Mouse (Mus musculus) c-Kit-positive CD71-positive TER-119-positive erythroid progenitor cells, embryonic 14.5 days (primary cell): ENCODE data around the gene Grk3.

Source experiments
- DNase-seq: peaks from one replicate; pipeline ENCODE4 v3.0.0-alpha.2; 2013; ENCODE audit warnings: low spot score

Gene Grk3

DNA sequence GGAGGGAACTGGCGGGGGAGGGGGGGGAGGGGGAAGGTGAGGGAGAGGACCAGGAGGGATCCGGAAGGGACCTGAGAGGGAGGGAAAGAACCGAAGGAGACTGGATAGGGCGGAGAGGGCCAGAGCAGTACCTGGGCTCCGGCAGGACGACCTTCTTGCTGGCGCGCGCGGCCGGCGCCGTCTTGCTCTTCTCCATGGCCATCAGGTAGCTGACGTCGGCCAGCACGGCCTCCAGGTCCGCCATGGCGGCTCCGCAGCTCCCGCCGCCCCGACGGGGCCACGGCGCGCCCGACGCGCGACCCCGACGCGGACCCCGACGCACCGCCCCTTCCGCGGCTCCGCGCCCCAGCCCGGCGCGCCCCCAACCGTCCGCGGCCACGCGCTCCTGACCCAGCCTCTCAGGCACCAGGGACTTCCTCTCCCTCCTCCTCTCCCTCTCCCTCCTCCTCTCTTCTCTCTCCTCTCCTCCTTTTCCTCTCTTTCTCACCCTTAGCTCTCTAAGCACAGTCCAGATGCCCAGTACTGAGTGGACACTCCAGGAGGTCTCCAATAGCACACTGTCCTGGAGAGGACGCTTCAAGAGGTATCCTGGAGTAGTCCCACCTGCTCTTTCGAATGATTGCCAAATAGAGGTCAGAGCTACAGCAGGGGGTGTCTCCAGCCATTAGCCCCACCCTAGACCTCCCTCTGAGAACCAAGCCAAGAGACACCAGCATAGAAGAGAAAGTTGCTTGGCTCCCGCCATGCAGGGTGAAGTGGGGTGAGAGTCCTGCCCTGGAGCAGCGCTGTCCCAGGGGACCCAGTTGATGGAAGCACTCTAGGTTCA is at the start of gene Grk3:
TSS of gene Grk3 (minus strand) at position 556 of the 826 bp plus-strand sequence.
- no peak for DNase-seq

DNA sequence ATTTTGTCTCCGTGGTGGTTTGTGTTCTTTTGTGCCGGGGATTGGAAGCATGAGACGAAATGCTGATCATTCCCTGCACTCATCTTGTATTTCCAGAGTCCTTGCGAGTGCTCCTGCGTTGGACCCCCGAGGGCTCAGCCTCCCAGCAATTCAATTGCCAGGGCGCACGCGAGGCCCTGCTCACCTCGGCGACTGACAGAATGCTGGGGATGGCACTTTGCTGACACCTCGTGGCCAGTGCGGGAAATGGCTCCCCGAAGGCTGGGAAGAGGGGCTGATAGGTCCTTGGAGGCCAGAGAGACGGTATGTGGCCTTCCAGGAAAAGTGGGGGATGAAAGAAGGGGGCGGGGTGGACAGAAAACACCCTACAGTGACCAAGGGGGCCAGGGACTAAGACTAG is 38.7 kb upstream of the Grk3 start:
- DNase-seq: peak; percentile 22

DNA sequence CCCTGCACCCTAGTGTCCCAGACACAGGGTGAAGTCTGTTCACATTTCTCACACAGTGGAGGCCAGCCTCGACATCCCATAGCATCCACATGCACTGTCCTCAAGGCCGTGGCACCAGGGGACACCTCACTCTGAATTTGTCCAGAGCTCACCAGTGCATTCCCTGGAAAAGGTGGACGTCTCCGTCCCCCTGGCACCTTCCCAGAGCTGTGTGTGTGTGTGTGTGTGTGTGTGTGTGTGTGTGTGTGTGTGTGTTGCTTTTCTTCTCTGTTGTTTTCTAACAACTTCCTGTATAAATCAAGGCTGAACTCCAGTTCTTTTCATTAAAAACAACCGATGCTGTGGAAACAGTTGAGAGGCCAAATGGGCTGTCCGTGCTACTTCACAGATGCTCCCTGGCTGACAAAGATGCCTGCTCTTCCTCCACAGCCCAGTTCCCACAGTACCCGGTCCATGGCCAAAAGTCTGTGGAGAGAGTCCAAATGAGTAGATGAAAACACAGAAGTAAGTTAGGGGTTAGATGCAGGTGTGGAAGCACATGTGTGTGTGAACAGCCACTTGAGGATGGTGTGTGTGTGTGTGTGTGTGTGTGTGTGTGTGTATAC is 35.1 kb upstream of the Grk3 start:
- no peak for DNase-seq

DNA sequence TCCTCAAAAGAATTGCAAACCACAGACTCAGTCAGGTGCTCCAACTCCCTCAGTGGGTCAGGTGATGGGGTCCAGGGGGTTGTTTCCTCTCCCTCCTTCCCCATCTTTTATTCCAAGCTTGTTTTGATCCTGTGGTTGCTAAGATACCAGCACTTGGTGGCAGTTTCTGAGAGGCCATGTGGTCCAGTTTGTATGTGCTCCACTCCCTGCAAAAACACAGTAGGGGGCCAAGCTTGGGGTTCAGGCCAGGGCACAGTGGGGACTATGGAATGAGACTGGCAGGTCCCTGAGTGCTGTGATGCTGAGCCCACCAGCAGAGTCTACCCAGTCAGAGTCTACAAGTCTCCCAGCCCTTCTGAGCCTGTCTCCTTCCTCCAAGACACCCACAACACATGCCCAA is 34.3 kb upstream of the Grk3 start:
- no peak for DNase-seq

DNA sequence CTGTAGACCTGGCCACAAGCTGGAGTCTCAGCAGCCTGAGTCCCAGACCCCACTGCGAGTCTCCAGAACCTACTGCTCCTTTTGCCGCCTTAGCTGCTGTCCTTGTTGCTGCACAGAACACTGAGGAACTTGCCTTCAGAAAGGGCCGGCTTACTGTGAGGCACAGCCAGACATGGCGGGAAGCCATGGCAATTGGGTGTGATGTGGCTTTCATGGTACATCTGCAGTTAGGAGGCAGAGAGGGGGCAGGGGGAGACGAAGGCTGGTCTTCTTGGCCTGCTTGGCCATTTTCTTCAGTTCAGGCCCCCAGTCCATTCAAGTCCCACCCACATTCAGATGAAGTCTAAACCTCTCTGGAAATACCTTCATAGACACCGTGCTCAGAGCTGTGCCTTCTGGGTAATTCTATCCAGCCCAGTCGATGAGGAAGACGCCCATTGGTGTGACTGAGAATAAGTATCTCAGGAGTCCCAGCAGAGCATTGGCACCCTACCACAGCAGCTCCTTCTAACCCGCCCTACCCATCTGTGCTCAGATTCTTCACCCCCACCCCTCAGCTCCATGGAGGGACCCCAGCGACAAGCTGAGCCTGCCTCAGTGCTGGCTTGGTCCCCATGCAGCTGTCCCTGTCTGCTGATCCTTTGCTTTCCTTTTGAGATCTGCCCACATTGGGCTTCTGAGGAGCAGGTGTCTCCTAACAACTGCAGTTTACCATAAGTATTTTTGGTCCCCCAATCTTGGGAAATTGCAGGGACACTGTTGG is 30.1 kb upstream of the Grk3 start:
- DNase-seq: no peak

DNA sequence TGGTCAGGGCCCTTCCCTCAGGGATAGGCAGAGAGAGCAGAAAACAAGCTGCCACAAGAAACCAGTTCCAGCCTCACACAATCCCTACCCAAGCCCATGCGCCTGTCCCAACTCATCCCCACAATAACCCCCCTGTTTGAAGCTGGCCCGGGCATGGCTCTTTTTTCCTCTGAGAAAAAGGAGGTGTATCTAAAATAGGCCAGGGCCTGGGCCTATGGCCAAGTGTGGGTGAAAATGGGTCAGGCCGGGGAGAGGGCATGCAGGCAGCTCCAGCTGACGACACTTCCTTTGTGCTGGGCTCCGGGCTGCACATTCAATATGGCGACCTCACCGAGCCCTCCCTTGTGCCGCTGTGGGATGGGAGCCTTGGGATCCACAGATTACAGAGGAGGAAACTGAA is 27.9 kb upstream of the Grk3 start:
- DNase-seq: no peak

DNA sequence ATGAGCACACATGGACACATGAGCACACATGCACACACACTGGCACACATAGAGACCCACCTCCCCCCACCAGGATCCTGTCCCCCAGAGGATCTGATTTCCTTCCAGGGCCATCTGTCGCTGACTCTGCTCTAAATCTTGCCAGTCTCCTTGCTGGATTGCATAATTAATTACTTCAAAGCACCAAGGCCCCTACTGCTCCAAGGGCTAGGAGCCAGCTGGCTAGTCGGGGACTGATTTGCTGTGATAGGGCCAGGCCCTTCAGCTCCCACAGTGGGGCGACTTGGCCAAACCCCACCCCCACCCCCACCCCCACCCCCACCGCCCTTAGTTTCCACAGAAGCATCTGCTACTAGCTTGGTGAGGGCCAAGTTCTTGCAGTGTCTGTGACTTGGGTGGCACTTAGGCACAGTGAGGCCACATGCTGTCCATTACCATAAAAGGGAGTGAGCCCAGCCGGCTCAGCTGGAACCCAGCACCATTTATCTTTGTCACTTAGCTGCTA is 26.0 kb upstream of the Grk3 start:
- DNase-seq: no peak

DNA sequence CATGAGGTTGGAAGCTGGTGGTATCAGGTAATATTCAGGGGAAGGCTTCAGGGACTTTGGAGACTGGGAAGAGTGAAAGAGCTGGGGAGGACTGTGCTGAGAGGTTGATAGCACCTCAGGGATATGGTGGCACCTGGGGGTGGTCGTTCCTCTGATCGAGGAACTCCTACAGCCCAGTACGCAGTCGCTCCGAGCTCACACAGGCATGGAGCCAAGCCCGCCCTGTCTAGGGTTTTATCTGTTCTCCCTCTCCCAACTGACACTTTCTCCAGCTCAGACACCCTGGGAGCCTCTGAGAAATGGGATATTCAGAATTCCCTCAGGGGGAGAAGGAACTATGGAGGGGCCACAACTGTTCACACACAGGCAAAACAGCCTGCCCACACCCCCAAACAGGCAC is 25.2 kb upstream of the Grk3 start:
- no peak for DNase-seq

DNA sequence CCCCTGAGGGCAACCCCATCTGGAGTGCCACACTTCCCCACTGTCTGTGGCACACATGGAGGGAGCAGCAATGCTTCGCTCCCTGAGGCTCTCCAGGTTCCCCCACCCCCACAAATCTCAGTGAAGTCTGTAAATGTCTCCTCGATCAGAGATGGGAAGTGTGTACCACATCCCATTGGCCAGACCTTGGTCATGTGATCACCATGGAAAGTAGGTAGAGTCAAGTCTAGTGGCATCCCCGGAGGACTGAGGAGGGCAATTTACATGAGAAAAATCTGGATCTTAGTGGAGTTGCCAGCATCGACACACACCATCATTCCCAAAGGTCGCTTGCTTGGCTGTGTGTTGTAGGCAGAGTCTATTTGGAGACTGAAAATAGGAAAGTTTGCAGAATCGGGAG is 23.0 kb upstream of the Grk3 start:
- DNase-seq: no peak

DNA sequence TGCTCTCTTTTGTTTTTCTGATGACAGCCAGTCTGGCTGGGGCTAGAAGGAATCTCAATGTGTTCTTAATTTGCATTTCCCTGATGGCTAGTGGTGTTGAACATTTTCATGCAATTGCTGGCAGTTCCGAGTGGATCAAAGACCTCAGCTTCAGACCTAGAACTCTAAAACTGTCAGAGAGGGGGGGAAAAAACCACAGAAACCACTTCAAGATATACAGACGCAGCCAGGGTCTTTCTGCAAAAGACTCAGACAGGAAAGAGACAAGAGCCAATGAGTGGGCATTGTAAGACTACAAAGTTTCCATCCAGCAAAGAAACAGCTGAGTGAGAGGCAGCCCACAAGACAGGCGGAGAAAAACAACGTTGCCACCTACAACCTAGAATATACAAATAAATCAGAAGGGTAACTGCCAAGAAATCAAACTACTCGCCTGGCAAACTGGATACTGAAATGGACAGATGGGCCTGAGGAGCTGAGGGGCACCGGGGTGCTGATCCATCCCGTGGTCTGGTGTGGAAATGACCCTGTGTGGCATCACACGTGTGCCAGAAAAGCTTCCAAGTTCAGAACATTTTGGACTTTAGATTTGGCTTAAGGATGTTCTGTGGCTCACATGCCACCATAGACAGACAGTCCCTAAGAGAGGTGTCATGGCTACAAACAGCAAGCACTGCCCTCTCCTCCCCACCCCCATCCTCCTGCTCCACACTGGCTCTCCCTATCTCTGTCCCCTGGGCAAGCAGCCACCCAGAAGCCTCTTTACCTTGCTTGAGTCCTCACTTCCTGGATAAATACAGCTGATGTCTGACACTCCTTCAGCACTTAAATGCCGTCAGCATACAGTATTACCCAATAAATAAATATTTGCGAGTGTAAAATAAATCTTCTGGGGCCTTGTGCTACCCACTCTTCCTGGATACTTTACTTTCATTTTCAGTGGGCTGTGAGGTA is 19.8 kb upstream of the Grk3 start:
- no peak for DNase-seq

DNA sequence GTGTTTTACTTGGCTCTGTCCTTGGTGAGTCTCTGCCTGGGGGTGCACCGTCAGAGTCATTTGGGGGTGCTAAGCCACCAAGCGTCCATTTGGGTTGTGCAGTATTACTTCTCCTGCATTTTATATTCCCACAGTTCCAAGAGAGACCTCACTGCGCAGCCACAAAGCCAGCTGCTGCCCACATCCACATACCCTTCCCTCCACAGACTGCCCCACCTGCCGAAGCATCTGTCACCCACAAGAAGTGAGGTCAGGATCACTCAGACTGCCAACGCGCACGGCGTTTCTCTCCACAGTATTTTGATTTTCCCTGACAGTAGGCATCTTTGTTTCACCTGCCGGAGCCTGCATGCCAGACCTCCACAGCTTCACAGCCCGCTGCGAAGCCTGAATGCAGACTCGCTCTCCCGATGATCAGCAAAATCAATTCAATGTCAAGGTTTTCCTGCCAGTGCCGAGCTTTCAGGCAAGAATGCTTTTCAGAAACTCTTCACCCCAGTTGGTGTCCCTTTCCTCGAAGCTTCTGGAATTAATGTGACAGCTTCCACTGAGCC is 15.7 kb upstream of the Grk3 start:
- no peak for DNase-seq

DNA sequence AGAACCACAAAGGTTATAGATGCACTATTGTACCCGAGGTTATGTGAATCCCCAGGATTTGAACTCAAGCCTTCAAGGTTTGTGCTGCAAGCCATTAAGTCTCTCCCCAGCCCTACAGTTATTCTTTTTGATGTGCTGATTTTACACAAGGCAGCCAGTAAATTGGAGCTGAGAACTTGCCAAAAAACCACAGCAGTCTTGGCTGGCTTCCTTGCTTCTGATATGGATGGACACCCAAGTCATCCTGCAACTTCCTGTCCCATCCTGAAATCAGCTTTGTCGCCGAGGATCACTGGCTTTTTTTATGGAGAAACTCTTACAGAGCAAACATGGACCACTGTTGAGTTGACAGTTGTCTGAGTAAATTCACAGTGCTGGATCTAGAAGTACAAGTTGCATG is 14.5 kb upstream of the Grk3 start:
- no peak for DNase-seq

DNA sequence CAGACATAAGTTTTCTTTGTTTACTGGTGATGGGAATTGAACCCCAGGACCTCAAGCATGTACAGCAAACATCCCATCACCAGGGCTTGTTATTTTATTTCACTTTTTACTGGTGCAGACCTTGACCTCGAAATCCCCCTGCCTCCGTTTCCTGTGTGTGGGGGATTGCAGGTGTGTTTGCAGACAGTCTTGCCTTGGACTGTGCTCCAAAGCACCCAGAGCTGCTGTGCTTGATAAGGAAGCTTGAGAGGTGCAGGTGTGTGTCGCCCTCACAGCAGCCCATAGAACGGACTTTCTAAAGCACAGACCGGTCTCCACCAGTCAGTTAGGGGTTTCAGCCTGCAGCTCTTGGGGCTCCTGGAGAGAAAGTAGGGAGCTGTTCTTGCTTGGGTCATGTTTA is 11.1 kb upstream of the Grk3 start:
- no peak for DNase-seq

DNA sequence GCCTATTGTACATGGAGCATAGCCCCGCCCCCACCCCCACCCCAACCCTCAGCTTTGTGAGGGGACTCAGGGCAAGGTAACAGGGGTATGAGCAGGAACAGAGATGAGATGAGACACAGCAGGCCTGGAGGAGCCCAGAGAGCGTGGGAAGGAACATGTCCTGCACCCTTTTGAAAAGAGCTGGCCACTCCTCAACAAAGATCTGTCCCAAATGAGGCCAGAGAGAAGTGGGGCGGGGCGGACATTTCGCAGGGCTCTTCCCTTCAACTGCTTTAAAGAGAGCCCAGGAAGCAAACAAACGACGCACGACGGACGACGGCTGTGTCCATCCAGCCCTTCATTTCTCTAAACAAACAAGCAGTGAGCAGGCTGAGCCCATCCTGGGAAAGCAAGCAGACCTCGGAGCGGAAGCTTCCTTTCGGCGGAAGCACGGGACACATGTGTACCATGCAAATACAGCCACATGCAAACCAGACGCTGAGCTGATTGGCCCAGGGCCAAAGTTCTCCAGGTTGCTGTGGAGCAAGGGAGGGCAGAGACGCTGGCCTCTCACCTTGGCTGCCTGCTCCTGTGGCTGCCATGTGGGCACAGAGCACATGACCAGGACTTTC is 8.7 kb upstream of the Grk3 start:
- no peak for DNase-seq

DNA sequence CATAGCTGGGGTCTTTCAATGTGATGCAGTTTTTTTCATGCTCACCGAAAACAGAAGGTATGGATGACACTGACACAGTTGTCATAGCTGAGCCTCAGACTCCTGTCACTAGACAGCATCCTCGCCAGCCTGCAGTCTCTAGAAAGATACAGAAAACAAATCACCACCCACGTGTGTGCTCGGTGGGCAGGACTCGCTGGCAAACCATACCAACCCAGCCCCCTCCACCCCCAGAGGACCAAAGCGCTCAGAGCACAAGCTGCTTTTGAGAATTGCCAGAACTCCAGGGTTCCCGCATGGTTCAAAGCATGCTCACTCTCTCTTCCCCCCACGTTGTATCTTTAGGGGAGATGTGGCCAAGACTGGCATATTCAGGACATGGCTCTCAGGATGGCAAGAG is 2.6 kb upstream of the Grk3 start:
- DNase-seq: no peak

DNA sequence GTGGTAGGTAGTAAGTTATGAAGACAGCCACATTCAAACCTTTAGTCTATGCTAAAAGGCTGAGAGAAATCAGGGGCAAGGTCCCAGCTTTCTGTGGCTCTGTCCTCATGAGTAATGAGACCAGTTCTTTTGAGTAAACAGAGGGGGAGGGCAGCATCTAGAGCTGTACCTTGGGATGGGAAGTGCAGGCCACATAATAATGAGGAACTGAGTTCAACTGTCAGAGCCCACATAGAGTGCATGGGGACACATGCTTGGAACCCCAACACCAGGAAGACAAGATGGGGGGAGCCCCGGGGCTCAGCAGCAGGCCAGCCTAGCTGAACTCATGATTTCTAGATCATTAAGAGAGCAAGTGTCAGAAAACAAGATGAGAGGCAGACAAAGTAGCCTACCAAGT is 1.4 kb upstream of the Grk3 start:
- DNase-seq: no peak

DNA sequence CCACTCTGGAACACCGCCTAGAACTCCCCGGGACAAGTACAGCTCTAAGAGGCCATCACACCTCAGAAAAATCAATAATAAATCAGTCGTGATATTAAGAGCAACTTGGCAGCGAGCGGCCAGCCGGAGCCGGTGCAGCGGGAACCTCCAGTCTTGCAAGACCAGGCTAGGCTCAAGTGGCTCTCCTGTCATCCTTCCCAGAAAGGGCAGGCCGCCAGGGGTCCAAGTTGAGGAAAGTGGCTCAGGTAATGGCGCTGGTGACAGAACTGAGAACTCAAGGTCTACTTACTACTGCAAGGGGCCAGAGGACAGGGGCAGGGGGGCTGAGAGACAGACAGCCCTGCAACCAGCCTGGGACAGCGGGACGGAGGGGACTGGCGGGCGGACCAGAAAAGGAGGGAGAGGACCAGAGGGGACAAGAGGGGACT is 769 bp downstream of the Grk3 start:
- no peak for DNase-seq

DNA sequence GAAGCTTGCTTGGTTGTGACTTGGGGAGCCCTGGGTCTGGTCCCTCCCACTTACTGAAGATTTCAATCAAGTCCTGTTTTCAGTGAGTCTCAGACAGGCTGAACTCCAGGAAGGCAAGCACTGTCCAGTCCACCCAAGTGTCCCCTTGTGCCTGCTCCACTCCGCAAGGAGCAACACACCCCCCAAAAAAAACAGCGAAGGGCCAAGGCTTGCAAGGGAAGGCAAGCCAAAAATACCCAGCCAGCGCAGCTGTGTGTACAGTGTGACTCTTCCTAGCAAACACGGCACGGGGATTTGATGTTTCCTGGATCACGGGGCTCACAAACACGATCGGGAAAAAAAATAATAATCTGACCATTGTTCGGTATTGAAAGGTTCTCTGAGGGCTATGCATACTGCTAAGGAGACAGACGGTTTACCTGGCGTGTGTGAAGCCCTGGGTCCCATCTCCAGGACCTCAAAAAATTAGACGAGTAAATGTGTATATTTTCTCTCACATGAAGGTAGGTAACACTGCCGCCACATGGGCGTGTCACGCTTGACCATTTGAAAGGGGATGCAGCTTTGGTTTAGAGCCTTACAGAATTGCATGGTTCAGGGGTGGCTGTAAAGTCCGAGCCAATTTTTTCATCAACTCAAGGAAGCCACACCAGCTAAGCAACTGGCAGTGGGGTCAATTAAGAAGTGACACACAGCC is 1.3 kb downstream of the Grk3 start:
- DNase-seq: no peak

DNA sequence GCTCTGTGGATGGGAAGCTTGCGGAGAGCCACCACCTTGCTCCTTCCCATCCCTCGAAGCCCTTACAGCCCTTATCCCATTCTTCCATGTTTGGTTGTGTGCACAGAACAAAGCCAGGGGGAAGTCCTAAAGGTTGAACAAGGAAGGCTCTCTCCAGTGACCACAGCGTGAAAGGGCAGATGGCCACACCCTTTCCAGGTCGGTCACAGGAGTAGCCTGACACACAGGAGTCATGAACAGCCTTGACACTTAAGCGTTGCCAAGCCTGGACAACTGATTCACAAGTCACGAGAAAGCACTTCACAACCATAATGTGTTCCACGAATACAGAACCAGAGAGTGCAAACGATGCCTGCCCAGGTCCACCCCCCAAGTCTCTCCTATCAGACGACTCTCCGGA is 3.7 kb downstream of the Grk3 start:
- no peak for DNase-seq

DNA sequence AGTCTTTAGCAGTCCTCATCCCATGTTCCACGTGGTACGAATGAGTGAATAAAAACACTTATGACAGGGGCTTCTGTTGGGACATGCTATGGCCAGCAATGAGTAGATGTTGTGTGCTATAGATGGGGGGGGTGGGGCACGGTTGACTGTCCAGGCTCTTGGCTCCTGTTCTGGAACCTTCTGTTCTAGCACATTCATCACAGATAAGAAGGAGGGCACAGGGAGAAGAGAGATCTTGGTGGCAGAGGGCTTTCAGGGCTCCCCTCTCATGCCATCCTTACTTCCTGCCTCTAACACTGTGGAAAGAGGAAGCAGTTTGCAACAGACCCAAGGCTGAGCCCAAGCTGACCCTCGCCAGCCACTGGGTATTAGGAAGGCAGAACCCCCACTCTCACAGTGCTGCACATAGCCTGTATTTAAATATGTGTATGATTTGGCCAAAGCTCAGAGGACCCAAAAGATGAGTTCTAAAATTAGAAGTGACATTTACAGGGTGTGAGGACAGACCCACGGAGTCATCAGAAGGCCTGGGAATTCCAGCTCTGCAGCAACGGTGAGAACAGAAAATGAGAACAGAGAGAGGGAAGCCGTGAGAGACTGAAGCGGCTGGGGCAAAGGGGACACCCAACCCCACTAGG is 6.3 kb downstream of the Grk3 start:
- no peak for DNase-seq
